Mouse (Mus musculus) cortical plate, adult 2 months (tissue): ENCODE measurements around the gene Cdk14.

ENCODE experiments used
- CTCF ChIP-seq: fragments of 200-500 bp; IDR thresholded peaks from 2 replicates; pipeline ENCODE4 v1.5.1; 2011; ENCODE audit warnings: mild to moderate bottlenecking, control low read depth, low read length; ENCODE audit not compliant: insufficient read depth; ENCODE audit errors: extremely low read depth
- POLR2A ChIP-seq: fragments of 200-500 bp; IDR thresholded peaks from 2 replicates; pipeline ENCODE4 v1.6.1; 2011; ENCODE audit warnings: mild to moderate bottlenecking, low read length, control low read depth; ENCODE audit not compliant: insufficient read depth; ENCODE audit errors: extremely low read depth

- TF ChIP-seq POLR2A (no peak), CTCF (no peak)
Observed at GRCm38 (mm10) chr5:4826886-4827285, 593.2 kb downstream of the Cdk14 start.
